Mouse (Mus musculus) layer of hippocampus, adult 8-10 months (tissue): ENCODE results near the gene Fam214a. TPM values are rescaled to one million over a fixed set of nuclear protein-coding genes. Genes with fewer than 3 reads are reported as not detected.

Experiments used
- DNase-seq, 2 experiments: peaks; one replicate each; pipeline ENCODE4 v3.0.0; 2022; ENCODE audit warnings: low spot score in 2 of 2
- total RNA-seq, 4 experiments: library from RNA; stranded (reverse); gene quantifications; 2 replicates each; pipeline ENCODE4 v1.2.4; 2022

Gene Fam214a
- total RNA-seq, result 10 to 100 TPM; 41.4 to 54.5 (median 46.0) TPM

GRCm38 (mm10) chr9:74952756-74953247 lies at the start of gene Fam214a:
TSS of gene Fam214a (plus strand) at chr9:74952884.
- peak; percentile 96 for DNase-seq

GRCm38 (mm10) chr9:74904866-74905508 lies 47.7 kb upstream of the Fam214a start:
- peak; percentile 35 to 64 for DNase-seq

DNA sequence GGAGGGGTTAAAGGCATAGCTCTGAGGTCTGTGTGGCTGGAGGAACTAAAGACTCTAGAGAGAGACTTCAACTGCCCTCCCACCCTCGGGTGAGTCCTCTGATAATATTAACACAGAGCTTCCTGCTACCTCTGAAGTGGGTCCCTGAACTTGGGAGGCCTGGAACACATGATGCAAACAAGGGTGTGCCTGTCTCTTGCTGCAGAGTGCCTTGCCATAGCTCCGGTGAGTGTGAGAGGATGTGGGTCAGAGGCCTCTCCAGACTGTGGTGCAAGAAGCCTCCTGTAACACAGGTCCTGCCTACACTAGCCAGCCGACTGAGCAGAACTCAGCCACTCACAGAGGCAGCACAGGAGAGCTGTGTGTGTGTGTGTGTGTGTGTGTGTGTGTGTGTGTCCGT lies 45.7 kb upstream of the Fam214a start:
- DNase-seq, result no peak

- peak in 1 of 2 experiments; percentile 13 for DNase-seq
Observed at GRCm38 (mm10) chr9:74909245-74909644, 43.4 kb upstream of the Fam214a start.

GRCm38 (mm10) chr9:74910226-74910759 lies 42.4 kb upstream of the Fam214a start:
- no peak for DNase-seq

DNA sequence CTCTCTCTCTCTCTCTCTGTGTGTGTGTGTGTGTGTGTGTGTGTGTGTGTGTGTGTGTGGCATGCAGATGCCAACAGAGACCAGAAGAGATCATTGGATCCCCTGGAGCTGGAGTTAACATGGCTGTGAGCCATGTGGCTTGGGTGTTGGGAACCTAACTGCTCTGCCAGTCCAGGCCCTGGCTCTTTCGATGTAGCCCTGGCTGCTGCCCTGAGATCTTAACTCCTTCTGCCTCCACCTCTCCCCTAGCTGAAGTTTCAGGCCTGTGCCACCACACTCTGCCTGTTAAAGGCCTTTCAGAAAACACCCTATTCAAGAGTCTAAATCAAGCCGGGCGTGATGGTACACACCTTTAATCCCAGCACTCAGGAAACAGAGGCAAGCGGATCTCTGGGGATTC lies 41.3 kb upstream of the Fam214a start:
- DNase-seq, result no peak

DNA sequence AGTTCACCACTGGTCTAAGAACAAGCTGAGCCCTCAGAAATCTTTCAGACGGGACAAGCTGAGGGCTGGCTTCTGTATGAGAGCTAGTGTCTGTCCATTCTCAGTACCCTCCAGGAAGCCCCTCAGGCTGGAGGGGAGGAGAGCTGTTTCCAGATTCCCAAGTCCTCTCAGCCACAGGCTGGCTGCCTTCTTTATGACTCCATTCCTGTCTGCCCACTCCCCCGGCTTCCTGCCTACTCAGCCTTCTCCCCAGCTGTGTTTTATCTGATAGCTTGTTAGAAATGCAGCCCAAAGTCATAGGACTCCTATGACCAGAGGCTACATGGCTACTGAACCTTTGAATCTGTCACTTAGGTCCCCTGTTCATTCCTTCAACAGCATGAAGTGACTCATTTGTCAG lies 40.8 kb upstream of the Fam214a start:
- DNase-seq, result no peak

DNA sequence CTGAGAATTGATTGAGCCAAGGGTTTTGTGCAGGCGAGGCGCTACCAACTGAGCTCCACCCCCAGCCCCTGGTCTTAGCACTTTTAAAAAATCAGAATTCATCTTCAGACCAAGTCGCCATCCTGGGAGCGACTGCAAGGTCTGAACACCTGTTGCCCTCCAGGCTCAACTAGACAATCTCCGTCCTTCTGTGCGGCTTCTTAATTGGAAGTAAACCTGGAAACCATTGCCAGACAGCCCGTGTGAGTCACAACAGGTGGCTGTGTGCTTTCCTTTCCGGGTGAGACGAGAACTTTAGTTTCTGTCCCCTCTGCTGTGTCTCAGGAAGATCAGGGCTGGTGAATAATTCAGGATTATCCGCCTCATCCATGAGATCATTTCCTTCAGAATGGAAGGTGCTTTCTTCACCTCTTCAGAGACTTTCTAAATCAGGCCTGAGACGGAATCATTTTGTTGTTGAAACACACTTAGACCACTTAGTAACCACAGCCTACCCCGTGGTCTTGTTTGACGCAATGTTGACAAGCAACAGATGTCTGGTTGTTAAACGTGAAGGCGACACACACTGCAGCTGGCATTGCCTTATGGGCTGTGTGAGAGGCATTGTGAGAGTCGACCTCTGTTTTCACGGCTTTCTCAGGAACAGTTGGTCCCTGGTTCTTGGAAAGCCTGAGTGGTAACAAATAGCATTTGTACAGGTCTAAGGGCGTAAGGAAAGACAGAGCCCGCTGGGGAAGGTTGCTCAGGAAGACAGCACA lies 39.9 kb upstream of the Fam214a start:
- DNase-seq, result no peak

DNA sequence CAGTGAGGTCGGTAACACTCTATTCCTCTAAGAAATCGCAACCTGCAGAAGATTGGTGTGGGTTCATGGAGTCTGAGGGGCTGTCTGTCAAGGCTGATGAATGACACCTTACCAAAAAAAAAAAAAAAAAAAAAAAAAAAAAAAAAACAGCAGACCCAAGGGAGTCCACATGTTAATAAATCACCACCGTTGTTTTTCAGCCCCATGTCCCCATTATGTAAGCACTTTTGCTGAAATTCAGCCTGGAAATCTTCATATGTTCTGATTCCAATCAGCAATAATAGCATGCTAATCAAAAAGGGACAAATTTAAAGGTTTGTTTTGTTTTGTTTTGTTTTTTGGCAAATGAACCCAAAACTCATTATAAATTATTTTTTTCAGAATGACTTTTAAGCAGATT lies 37.1 kb upstream of the Fam214a start:
- DNase-seq, result no peak

- DNase-seq, result no peak
Observed at GRCm38 (mm10) chr9:74920450-74920849, 32.2 kb upstream of the Fam214a start.

DNA sequence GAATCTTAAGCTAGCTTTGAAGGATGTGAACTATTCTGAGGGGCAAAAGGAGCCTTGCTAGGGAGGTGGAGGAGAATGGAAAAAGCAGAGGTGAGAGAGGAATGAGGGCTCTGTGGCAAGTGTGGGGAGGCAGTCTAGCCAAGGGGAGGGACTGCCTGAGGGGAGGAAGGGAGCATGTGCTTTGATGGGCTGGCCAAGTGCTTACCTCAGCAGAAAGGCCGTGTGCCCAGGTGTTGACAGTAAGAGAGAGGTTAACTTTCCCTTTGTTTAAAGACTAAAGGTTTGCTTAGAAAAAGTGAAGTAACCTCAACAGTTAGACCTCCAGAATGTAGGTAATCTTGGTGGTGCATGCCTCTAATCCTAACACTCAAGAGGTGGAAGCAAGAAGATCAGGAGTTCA lies 31.3 kb upstream of the Fam214a start:
- DNase-seq, result no peak

- no peak for DNase-seq
Observed at GRCm38 (mm10) chr9:74922884-74923283, 29.8 kb upstream of the Fam214a start.

DNA sequence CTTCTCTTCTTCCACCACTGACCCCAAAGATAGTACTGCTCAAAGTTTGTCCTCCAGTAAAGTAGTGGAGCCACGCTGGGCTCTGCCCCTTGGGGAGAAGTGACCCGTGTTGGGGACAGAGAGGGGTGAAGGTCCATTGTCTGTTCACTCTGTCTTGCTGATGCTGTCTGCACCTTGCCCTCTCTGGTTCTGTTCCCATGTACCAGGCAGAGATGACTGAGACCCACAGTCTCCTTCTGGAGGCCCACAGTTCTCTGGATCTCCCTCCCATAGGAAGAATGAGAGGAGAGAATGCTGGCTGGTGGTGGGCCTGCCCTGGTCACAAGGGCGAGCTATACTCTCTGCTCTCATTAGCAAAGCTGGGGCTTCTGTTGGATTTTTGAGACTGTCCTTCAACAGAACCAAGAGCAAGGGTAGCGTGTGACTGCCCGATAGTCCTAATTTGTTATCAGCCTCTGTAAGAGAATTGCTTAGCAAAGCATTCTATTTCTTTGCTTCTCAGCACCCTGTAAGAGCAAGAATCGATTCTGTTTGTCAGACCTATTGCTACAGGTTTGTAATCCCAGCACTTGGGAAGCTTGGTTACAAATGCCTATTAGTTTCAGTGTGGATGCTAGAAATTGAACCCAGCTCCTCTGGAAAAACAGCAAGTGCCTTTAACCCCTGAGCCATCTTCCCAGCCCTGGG lies 29.2 kb upstream of the Fam214a start:
- no peak for DNase-seq

DNA sequence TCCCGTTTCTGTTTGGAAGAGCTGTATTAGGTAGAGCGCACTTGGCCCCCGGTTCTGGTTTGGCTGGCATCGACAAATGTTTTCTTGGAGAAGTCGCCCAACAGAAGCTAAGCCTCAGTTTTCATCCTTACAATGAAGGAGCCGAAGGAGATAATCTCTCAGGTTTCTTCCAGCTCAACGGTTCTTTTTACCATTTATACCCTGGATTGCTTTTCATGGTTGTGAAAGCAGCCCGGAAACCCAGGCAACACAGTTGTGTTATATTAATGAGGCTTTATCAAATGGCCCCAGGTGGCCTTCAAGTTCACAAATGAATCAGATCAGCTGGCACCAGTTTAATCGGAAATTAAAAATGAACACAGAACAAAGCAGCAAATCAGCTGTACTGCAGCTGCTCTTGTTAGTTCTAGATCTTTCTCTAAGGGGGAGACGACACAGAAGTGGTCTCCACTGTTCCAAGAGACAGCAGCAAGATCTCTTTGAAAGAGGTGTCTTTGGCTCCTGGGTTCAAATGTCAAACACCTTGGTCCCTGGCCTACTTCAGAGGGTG lies 27.4 kb upstream of the Fam214a start:
- DNase-seq, result no peak

DNA sequence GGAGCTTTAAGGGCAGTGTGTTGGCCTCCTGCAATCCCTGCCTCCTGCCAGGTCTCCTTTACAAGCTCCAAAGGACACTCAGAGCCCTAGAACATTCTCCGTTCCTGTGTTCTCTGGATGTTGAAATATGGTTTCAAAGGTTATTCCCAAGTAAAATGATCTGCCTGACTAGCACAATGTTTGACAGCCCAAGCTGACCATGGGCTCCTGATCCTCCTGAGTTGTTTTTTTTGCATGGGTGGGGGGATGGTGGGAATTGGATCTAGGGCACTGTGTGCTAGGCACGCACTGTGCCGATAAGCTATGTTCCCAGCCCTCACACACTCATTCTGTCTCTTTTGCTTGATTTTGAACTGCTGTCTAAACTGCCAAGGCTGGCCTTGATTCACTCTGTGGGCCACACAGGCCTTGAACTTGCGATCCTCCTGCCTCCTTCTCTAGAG lies 22.7 kb upstream of the Fam214a start:
- DNase-seq, result no peak

DNA sequence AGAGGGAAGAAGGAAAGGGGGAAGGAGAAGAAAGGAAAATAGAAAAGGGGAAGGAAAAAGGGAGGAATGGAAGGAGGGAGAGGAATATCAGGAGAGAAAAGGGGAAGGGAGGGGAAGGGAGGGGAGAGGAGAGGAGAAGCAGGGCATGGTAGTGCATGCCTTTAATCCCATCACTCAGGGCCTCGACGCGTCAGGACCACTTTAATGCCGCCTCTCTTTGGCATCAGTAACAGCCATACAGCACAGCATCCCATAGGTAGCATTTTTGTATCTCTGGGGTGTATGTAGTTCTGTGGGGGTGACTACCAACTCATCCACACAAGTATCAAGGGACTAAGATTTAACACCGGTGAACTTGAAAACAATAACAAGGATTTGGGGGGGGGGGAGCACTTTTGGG lies 22.0 kb upstream of the Fam214a start:
- no peak for DNase-seq

DNA sequence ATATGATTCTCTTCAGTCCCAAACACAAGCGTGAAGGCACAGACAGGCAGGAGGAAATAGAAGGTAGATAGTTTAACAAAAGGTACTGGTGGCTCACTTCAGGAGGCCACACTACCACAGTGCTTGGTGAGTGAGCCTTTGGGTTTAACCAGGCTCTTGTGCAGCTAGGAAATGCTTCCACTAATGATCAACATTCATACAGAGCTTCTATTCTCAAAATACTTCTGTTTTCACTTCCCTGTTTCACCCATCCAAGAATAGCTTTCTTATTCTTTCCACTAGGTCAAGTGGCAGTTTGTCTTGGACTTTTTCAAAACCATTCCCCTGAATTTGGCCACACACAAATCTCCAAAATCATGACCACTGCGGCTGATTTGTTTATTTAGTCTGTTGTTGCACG lies 17.4 kb upstream of the Fam214a start:
- no peak for DNase-seq

- no peak for DNase-seq
Observed at GRCm38 (mm10) chr9:74937761-74938160, 14.9 kb upstream of the Fam214a start.

- DNase-seq, result no peak
Observed at GRCm38 (mm10) chr9:74938670-74939534, 13.8 kb upstream of the Fam214a start.

GRCm38 (mm10) chr9:74946713-74947402 lies 5.8 kb upstream of the Fam214a start:
- no peak for DNase-seq
